Mouse (Mus musculus): ENCODE results near the gene Rbbp7. TPM values are rescaled to one million over a fixed set of nuclear protein-coding genes. Genes with fewer than 3 reads are reported as not detected.

Rbbp7 gene
- polyA plus RNA-seq, 1 experiment = 126 TPM

DNA sequence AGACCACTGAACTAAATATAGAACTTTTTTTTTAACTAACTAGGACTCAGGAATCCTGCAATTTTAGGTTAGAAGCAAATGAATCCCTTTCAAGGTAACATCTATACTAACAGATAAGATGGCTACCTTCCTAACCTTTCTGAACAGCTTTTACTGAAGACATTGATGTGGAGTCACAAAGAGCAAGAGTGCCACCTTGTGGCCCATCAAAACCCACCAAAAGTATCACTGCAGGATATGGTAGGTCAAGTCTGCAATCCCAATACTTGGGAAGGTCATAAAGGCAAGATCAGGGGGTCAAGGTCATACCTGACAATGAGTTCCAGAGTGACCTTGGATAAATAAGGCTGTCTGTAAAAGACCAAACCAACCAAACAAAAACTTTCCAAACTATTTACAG is 40.2 kb downstream of the Rbbp7 start:
- peak in 1 of 2 experiments; percentile 53 for DNase-seq (ENCODE audit: extremely low spot score in 1 of 2, low spot score in 1 of 2)

DNA sequence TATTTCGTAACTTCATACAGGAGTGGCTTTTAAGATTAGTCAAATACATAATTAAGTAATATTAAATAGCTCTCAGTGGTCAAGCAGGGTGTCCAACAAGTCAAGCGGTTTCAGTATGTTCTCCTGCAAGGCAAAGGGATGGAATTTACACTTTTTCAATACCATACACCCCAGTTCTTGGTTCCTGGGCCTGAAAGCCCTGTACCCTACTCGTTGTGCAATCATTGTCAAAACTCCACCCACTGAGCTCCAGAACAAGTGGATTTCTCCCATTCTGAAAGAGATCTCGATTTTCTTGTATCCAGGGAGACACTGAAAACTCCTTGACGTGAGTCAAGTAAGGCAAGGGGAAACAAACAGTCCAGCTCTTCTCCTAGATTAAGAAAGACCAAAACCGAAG is 67.8 kb downstream of the Rbbp7 start:
- DNase-seq (ENCODE audit: extremely low spot score in 1 of 2, low spot score in 1 of 2) = no peak

Other genes with a start within 250 kb of the Rbbp7 start
- 26.0 and 31.0 TPM in 2 replicates for gene Reps2, start 116.8 kb upstream of the Rbbp7 start, polyA plus RNA-seq (2012; rRNA removed)
- gene Txlng, start 69.1 kb downstream of the Rbbp7 start, polyA plus RNA-seq (2012; rRNA removed) = 16.9 and 17.3 TPM in 2 replicates
- 23.7 and 31.6 TPM in 2 replicates for gene Syap1, start 128.0 kb downstream of the Rbbp7 start, polyA plus RNA-seq (2012; rRNA removed)
- gene Ctps2, start 140.8 kb downstream of the Rbbp7 start, polyA plus RNA-seq (2012; rRNA removed) = 69.4 and 86.7 TPM in 2 replicates
- 0.60 and 1.6 TPM in 2 replicates for gene S100g, start 204.2 kb downstream of the Rbbp7 start, polyA plus RNA-seq (2012; rRNA removed)